Mouse (Mus musculus) brain, embryonic 14.5 days (tissue): ENCODE results near the gene Olfr313.

Source experiments
- CTCF ChIP-seq: fragments of 200-500 bp; IDR thresholded peaks from 2 replicates; pipeline ENCODE4 v1.5.1; 2012; ENCODE audit warnings: inconsistent platforms, mild to moderate bottlenecking, moderate library complexity, borderline replicate concordance; ENCODE audit not compliant: insufficient read depth, insufficient read length; ENCODE audit errors: extremely low read depth
- POLR2A ChIP-seq: fragments of 200-500 bp; IDR thresholded peaks from 2 replicates; pipeline ENCODE4 v1.6.1; 2012; ENCODE audit warnings: mild to moderate bottlenecking, inconsistent platforms, borderline replicate concordance; ENCODE audit not compliant: poor library complexity, insufficient read depth, insufficient read length, severe bottlenecking; ENCODE audit errors: extremely low read depth

- no peak for TF ChIP-seq CTCF
- TF ChIP-seq POLR2A: no peak
These were observed 15.0 kb downstream of the Olfr313 start for GRCm38 (mm10) chr11:58829764-58830163.
